29 mouse cellular contexts compared by ENCODE assay signal in the genomic region with DNA sequence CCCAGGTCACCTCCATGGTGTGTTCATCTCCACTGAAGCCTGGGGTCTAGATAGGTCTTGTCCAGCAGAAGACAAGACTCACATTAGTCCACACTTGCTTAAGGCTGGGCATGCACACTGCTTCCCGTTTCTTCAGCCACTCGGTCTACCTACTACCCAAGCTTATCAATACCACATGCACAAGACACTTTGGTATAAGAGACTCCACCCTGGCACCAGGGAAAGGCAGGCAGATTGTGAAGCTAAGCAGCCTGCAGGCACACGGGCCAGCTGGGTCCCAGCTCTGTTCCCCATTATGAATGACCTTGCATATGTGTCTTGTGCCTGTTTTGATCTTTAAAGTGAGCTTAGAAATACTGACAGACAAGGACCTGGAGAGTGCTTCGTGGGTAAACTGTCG. TPM values are rescaled to one million over a fixed set of nuclear protein-coding genes. Genes with fewer than 3 reads are reported as not detected.
DNase-seq lines count a peak whose midpoint lies in the region; ATAC-seq and TF ChIP-seq lines count a peak whose summit lies in the region.
"Had no signal": no experiment of that assay in that cellular context is flagged by ENCODE, and none has a peak within 500 bp of the region (broad histone marks: within the 10 kb centered on the region; RNA-seq: fewer than 3 reads in every experiment).

No protein-coding gene starts in this region.

- DNase-seq in MEL (ENCODE audit: low read depth, low spot score) (peak; percentile 55), MEL-GATA-1-ER (ENCODE audit: extremely low read depth, low read depth) (peak; percentile 35)
- DNase-seq in embryonic facial prominence, embryonic 11.5 days (ENCODE audit: low spot score): peak; percentile 46
- DNase-seq in kidney, postnatal 4 days: no peak
- no peak for DNase-seq in cerebellum, adult 11-12 months
- DNase-seq in layer of hippocampus, postnatal 10 days (ENCODE audit: low spot score in 2 of 2): no peak
- DNase-seq: adrenal gland, postnatal 10 days; adrenal gland, postnatal 36 days; cerebellum, adult 2 months; cerebellum, adult 9-11 months; cerebellum, postnatal 25 days; gastrocnemius, postnatal 10 days; heart, adult 11 months had no signal

- no peaks in the 10 kb centered on the region for H3K9me3 ChIP-seq in MEL (replicated peaks; ENCODE audit: insufficient read depth, low read length)
- H3K9me3 ChIP-seq in embryonic facial prominence, embryonic 11.5 days (replicated peaks; ENCODE audit: control insufficient read depth, low read length): no peaks in the 10 kb centered on the region
- H3K9me3 ChIP-seq: embryonic facial prominence, embryonic 13.5 days; forebrain, embryonic 12.5 days; forebrain, embryonic 15.5 days; hindbrain, embryonic 12.5 days; hindbrain, embryonic 15.5 days had no signal

- no peak for TF ChIP-seq POLR2A in MEL (IDR thresholded peaks at IDR 0.05; ENCODE audit: control insufficient read depth in 1 of 2, insufficient read depth in 1 of 2, low read depth in 1 of 2, low read length in 2 of 2, poor library complexity in 1 of 2)

- H3K79me2 ChIP-seq in MEL (ENCODE audit: control insufficient read depth, insufficient read depth, low read length, poor library complexity): no peaks in the 10 kb centered on the region

- peaks cover 0 to 23% of the 10 kb centered on the region in 2 experiments; a peak in 2 of 4 replicates for H3K4me1 ChIP-seq in MEL (ENCODE audit: control insufficient read depth in 1 of 2, insufficient read depth in 2 of 2, low read length in 2 of 2)
- no peaks in the 10 kb centered on the region for H3K4me1 ChIP-seq in embryonic facial prominence, embryonic 11.5 days (ENCODE audit: control insufficient read depth, insufficient read depth, low read length)
- H3K4me1 ChIP-seq: forebrain, embryonic 15.5 days had no signal

- no peak overlapping the region for H3K4me3 ChIP-seq in MEL (ENCODE audit: control insufficient read depth in 1 of 2, insufficient read depth in 1 of 2, low read depth in 2 of 2, low read length in 2 of 2)
- no peak overlapping the region for H3K4me3 ChIP-seq in embryonic facial prominence, embryonic 11.5 days (ENCODE audit: low read depth, low read length)
- H3K4me3 ChIP-seq: embryonic facial prominence, embryonic 13.5 days; erythroblast, embryonic 14.5 days; forebrain, embryonic 12.5 days; forebrain, embryonic 15.5 days; hindbrain, embryonic 12.5 days; hindbrain, embryonic 15.5 days had no signal

- no peak for TF ChIP-seq CTCF in MEL (IDR thresholded peaks at IDR 0.05 in 2 of 3, conservative IDR thresholded peaks at IDR 0.05 in 1 of 3; ENCODE audit: control insufficient read depth in 1 of 3, insufficient read depth in 1 of 3, low read depth in 2 of 3, low read length in 3 of 3, poor library complexity in 1 of 3, severe bottlenecking in 1 of 3)

- ATAC-seq in embryonic facial prominence, embryonic 11.5 days (replicated peaks; ENCODE audit: insufficient number of reproducible peaks, low FRiP score, low TSS enrichment, low read depth): no peak
- ATAC-seq: CD4-positive, CD25-positive, alpha-beta regulatory T cell, adult 4 months; forebrain, embryonic 15.5 days; Patski had no signal

- H3K27ac ChIP-seq in MEL (ENCODE audit: control insufficient read depth, low read depth, low read length): no peak overlapping the region
- H3K27ac ChIP-seq in embryonic facial prominence, embryonic 11.5 days (replicated peaks; ENCODE audit: low read depth, low read length): no peak overlapping the region
- H3K27ac ChIP-seq: embryonic facial prominence, embryonic 13.5 days; forebrain, embryonic 12.5 days; forebrain, embryonic 15.5 days; hindbrain, embryonic 12.5 days; hindbrain, embryonic 15.5 days had no signal

- no peak overlapping the region for H3K4me2 ChIP-seq in embryonic facial prominence, embryonic 11.5 days (ENCODE audit: low read depth, low read length)
- H3K4me2 ChIP-seq: embryonic facial prominence, embryonic 13.5 days; forebrain, embryonic 12.5 days; forebrain, embryonic 15.5 days; heart, embryonic 11.5 days; hindbrain, embryonic 12.5 days; hindbrain, embryonic 15.5 days had no signal

- H3K27me3 ChIP-seq in MEL (ENCODE audit: control insufficient read depth in 1 of 2, insufficient read depth in 2 of 2, low read length in 2 of 2): peaks cover 2 to 3% of the 10 kb centered on the region in 2 experiments; a peak in 2 of 4 replicates
- H3K27me3 ChIP-seq in embryonic facial prominence, embryonic 11.5 days (ENCODE audit: control insufficient read depth, insufficient read depth, low read length): no peaks in the 10 kb centered on the region
- H3K27me3 ChIP-seq: embryonic facial prominence, embryonic 13.5 days; forebrain, embryonic 12.5 days; forebrain, embryonic 15.5 days; hindbrain, embryonic 12.5 days; hindbrain, embryonic 15.5 days had no signal

- 47% methylated on average over 5 of the region's 5 CpGs for WGBS in embryonic facial prominence, embryonic 11.5 days

- H3K36me3 ChIP-seq in MEL (ENCODE audit: control insufficient read depth in 1 of 2, insufficient read depth in 2 of 2, low read length in 2 of 2): no peaks in the 10 kb centered on the region
- H3K36me3 ChIP-seq in embryonic facial prominence, embryonic 11.5 days (replicated peaks; ENCODE audit: control insufficient read depth, insufficient read depth, low read depth, low read length): no peaks in the 10 kb centered on the region
- H3K36me3 ChIP-seq: embryonic facial prominence, embryonic 13.5 days; forebrain, embryonic 12.5 days; forebrain, embryonic 15.5 days; hindbrain, embryonic 12.5 days; hindbrain, embryonic 15.5 days had no signal

- no peak for TF ChIP-seq RAD21 in MEL (IDR thresholded peaks at IDR 0.05; ENCODE audit: low read depth, low read length)

- no peak for TF ChIP-seq EP300 in MEL (IDR thresholded peaks at IDR 0.05; ENCODE audit: low read depth in 1 of 2, low read length in 2 of 2)

- no peak overlapping the region for H3K9ac ChIP-seq in MEL (ENCODE audit: control insufficient read depth, low read depth, low read length, poor library complexity, severe bottlenecking)
- H3K9ac ChIP-seq in embryonic facial prominence, embryonic 11.5 days (replicated peaks; ENCODE audit: low read length): no peak overlapping the region
- H3K9ac ChIP-seq: embryonic facial prominence, embryonic 13.5 days; forebrain, embryonic 12.5 days; forebrain, embryonic 15.5 days; hindbrain, embryonic 12.5 days; hindbrain, embryonic 15.5 days had no signal

TF ChIP-seq in MEL, 35 proteins besides CTCF, POLR2A, EP300 and RAD21:
- no peak for TF ChIP-seq RCOR1 (IDR thresholded peaks at IDR 0.05; ENCODE audit: low read depth, low read length)
- 0 out of 2 replicates have a peak, but pooled peaks have one; percentile 8 for TF ChIP-seq TAL1 (IDR thresholded peaks at IDR 0.05; ENCODE audit: low read length)

RNA-seq across cellular contexts. Expression of a gene that starts 0.7 kb away (rescaled TPM):
- total RNA-seq in MEL (2012; rRNA removed): 0.13 TPM in 1 of 2 replicates, not detected in the other
- not detected for polyA plus RNA-seq in MEL (2012; ENCODE audit: insufficient read depth in 1 of 2, insufficient read length in 2 of 2, low read depth in 1 of 2, low replicate concordance in 2 of 2, missing spikeins in 1 of 2)
- 0.33 TPM in 1 of 2 replicates, not detected in the other for polyA plus RNA-seq in embryonic facial prominence, embryonic 11.5 days (2014; fragmentation: Nextera tagmentation; extraction: Ambion mirVana)
- under 1 TPM; 0.49 to 0.89 TPM for total RNA-seq in layer of hippocampus, postnatal 10 days (2021)
- total RNA-seq: adrenal gland, adult 18-20 months; adrenal gland, postnatal 36 days; heart, adult 8-10 months; heart, postnatal 25 days; hematopoietic stem cell, adult 5-6 weeks had no signal
- polyA plus RNA-seq: C2C12; CD4-positive, CD25-positive, alpha-beta regulatory T cell, adult 4 months; embryonic facial prominence, embryonic 13.5 days; forebrain, embryonic 12.5 days; forebrain, embryonic 15.5 days; heart, embryonic 14.5 days; heart, postnatal 0 days; hindbrain, embryonic 15.5 days; Patski had no signal

Comparison
In these comparisons a context has a peak if more than half of its experiments do, and no peak if none do; other contexts are left out.
1. DNase-seq: peak in MEL (single experiment), MEL-GATA-1-ER (single experiment) and embryonic facial prominence, embryonic 11.5 days (single experiment); none in kidney, postnatal 4 days (0 of 2), cerebellum, adult 11-12 months (single experiment) and layer of hippocampus, postnatal 10 days (0 of 2).